Mouse (Mus musculus): ENCODE measurements around the gene Six3. TPM values are rescaled to one million over a fixed set of nuclear protein-coding genes. Genes with fewer than 3 reads are reported as not detected.
A peak's percentile ranks its signal among the peaks of the same experiment; 100 is the strongest.

The Six3 gene
- polyA plus RNA-seq, 1 experiment from 2014 or later: 21.7 TPM

- H3K4me1 ChIP-seq: peaks cover 3% of the 10 kb centered on the region
- H3K4me3 ChIP-seq: no peak overlapping the region
- H3K9ac ChIP-seq (replicated peaks): no peak overlapping the region
- peak; percentile 66; the same call in 1 of the 2 replicates for ATAC-seq (replicated peaks)
- H3K27me3 ChIP-seq: peaks cover 42% of the 10 kb centered on the region
- no peak overlapping the region for H3K4me2 ChIP-seq (replicated peaks)
- no peaks in the 10 kb centered on the region for H3K36me3 ChIP-seq
- no peak overlapping the region for H3K27ac ChIP-seq (replicated peaks)
- WGBS: 0% methylated on average over 13 of the region's 13 CpGs
- no peaks in the 10 kb centered on the region for H3K9me3 ChIP-seq
Measured at GRCm38 (mm10) chr17:85633619-85634018, 20.2 kb downstream of the Six3 start.

GRCm38 (mm10) chr17:85637876-85638275 is 24.5 kb downstream of the Six3 start:
- no peaks in the 10 kb centered on the region for H3K4me1 ChIP-seq
- H3K36me3 ChIP-seq: no peaks in the 10 kb centered on the region
- WGBS: 63% methylated on average over 6 of the region's 6 CpGs
- H3K9ac ChIP-seq (replicated peaks): no peak overlapping the region
- ATAC-seq (replicated peaks): no peak
- H3K9me3 ChIP-seq: no peaks in the 10 kb centered on the region
- no peak overlapping the region for H3K27ac ChIP-seq (replicated peaks)
- no peak overlapping the region for H3K4me3 ChIP-seq
- no peak overlapping the region for H3K4me2 ChIP-seq (replicated peaks)
- H3K27me3 ChIP-seq: peaks cover 12% of the 10 kb centered on the region; the same call in 1 of the 2 replicates

- no peaks in the 10 kb centered on the region for H3K9me3 ChIP-seq
- H3K4me3 ChIP-seq: peak overlapping the region; percentile 40
- peaks cover 43% of the 10 kb centered on the region for H3K27me3 ChIP-seq
- H3K4me1 ChIP-seq: peaks cover 17% of the 10 kb centered on the region
- H3K36me3 ChIP-seq: no peaks in the 10 kb centered on the region
- H3K4me2 ChIP-seq (replicated peaks): peak overlapping the region; percentile 75
- WGBS: 4% methylated on average over 10 of the region's 12 CpGs
- peak overlapping the region; percentile 44 for H3K9ac ChIP-seq (replicated peaks)
- peak; percentile 44 for ATAC-seq (replicated peaks)
- H3K27ac ChIP-seq (replicated peaks): peak overlapping the region; percentile 3; the same call in 1 of the 2 replicates
Measured at GRCm38 (mm10) chr17:85645312-85645711, 31.9 kb downstream of the Six3 start.

DNA sequence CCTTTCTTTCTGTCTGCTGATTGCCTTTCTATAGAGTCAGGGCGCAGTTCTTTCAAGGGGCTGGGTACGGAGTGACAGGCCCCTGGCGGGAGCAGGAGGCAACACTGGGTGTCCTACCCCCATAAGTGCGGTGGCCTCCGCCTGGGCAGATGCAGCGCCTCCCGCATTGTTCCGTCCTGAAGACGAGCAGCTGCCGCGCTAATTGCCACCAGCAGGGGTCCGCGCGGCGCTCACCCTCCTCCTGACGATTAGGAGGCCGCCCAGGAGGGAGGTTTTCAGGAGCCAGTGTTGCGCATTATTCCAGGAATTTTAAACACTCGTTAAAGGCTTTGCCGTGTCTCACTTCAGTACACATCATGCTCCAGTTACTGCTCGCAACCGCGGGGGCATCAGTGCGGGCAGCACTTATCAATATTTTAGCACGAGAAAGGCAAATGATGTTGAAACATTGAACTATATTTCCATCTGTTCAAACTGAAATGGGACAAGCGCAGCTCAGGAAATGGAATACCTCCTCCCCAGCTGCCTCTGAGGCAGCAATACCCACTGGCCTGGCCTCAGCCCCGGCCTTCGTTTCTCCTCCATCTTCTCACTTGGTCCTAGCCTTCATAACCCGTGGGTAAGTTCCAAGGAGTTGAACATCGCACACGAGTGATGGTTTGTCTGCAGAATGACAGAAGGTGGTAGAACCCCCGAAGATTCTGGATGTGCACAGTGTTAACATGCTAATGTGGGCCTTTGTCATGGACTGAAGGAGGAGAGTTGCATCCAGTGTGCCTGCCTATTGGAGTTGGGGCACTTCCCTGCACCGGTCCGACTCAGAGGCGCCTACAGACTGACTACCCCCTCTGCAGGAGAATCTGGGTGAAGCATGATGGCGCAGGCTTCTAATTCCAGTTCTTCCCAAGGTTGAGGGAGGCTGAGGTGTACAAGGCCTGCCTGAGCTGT is 32.6 kb downstream of the Six3 start:
- Histone ChIP-seq H3K27ac (replicated peaks) (0 out of 2 replicates have a peak overlapping the region, but pooled peaks have one; percentile 3), H3K4me3 (peak overlapping the region; percentile 40), H3K4me2 (replicated peaks) (peak overlapping the region; percentile 75), H3K36me3 (no peaks in the 10 kb centered on the region), H3K27me3 (peaks cover 43% of the 10 kb centered on the region), H3K9me3 (no peaks in the 10 kb centered on the region), H3K9ac (replicated peaks) (peak overlapping the region; percentile 44), H3K4me1 (peaks cover 17% of the 10 kb centered on the region)
- WGBS: 2% methylated on average over 36 of the region's 36 CpGs
- peak; percentile 85 for ATAC-seq (replicated peaks)

DNA sequence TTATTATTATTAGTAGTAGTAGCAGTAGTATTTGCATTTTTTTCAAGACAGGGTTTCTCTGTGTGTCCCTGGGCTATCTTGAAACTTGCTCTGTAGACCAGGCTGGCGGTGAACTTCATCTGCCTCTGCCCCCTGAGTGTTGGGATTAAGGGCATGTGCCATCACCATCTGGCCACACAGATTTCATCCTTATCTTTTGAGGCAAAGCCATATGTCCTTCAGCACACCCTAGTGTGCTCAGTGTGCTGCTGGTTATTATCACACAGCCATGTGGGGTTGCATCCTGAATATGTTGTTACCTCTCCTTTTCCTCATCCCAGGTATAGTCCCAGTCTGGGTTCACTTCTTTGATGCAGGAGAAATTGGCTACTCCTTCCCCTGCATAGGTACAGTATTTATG is 46.6 kb downstream of the Six3 start:
- H3K4me2 ChIP-seq (replicated peaks): no peak overlapping the region
- no peak overlapping the region for H3K27ac ChIP-seq (replicated peaks)
- no peaks in the 10 kb centered on the region for H3K9me3 ChIP-seq
- peaks cover 14% of the 10 kb centered on the region; the same call in 1 of the 2 replicates for H3K27me3 ChIP-seq
- 94% methylated on average over 1 of the region's 1 CpGs for WGBS
- peaks cover 9% of the 10 kb centered on the region for H3K4me1 ChIP-seq
- no peaks in the 10 kb centered on the region for H3K36me3 ChIP-seq
- no peak overlapping the region for H3K4me3 ChIP-seq
- no peak overlapping the region for H3K9ac ChIP-seq (replicated peaks)
- ATAC-seq (replicated peaks): no peak

DNA sequence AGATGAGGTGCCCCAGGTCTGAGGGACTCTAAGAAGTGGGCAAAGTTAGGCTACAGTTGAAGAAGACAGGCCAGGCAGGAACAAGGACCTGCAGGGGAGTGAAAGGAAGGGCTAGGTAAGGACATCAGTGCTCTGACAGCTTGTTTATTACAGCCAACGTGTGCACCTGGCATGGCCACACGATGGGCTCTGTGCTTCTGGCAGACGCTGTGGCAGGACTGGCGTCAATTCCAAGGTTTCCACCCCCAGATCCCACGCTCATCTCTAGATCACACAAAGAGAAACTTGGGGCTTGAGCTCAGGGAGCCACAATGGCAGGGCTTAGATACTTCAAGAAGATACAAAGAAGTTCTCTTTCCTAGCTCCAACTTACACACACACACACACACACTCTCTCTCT is 48.1 kb downstream of the Six3 start:
- no peak for ATAC-seq (replicated peaks)
- Histone ChIP-seq H3K36me3 (no peaks in the 10 kb centered on the region), H3K9me3 (no peaks in the 10 kb centered on the region), H3K27me3 (peaks cover 17% of the 10 kb centered on the region; the same call in 1 of the 2 replicates), H3K4me2 (replicated peaks) (no peak overlapping the region), H3K9ac (replicated peaks) (no peak overlapping the region), H3K27ac (replicated peaks) (no peak overlapping the region), H3K4me1 (peaks cover 13% of the 10 kb centered on the region), H3K4me3 (no peak overlapping the region)
- 61% methylated on average over 5 of the region's 5 CpGs for WGBS

GRCm38 (mm10) chr17:85664202-85664601 is 50.8 kb downstream of the Six3 start:
- 21% methylated on average over 2 of the region's 2 CpGs for WGBS

DNA sequence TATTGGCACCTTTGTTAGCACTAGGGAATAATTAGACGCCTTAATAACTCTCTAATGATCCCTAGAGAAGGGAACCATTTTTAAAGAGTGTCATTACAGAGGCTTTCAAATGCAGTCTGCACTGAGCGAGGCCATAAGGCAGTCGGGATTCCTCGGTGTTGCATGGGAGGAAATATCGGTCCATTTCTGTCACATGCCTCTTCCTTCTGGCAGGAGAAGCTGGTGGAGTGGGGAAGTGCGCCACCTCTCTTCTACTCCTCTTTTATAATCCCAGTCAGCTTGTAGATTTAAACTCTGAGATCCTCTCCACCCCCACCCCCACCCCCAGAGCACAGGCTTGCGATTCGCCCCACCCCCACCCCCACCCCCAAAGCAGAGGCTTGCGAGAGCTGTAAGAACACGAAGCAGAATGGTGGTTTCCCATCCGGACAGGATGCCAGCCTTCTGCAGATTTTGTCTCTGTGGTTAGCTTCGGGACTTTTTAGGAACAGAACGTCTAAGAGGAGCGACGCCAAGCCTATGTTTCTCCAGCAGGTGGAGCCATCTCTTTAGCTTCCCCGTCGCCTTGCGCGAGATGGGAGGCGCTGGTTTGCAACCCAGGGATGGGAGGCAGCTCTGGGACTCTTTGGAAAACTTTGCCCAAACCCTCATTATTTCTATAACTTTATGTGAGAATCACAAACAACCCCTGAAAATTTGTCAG is 51.4 kb downstream of the Six3 start:
- H3K9me3 ChIP-seq: no peaks in the 10 kb centered on the region
- ATAC-seq (replicated peaks): peak; percentile 85
- no peak overlapping the region for H3K9ac ChIP-seq (replicated peaks)
- under 1% methylated on average over 20 of the region's 20 CpGs for WGBS
- no peaks in the 10 kb centered on the region for H3K36me3 ChIP-seq
- no peak overlapping the region for H3K27ac ChIP-seq (replicated peaks)
- peak overlapping the region; percentile 28 for H3K4me3 ChIP-seq
- H3K27me3 ChIP-seq: peaks cover 18% of the 10 kb centered on the region; the same call in 1 of the 2 replicates
- peaks cover 13% of the 10 kb centered on the region for H3K4me1 ChIP-seq
- H3K4me2 ChIP-seq (replicated peaks): peak overlapping the region; percentile 47

More at GRCm38 (mm10) chr17:85664202-85664601, 50.8 kb downstream of the Six3 start:
- Histone ChIP-seq H3K27ac (replicated peaks) (no peak overlapping the region), H3K4me3 (peak overlapping the region; percentile 28; the same call in 1 of the 2 replicates), H3K9ac (replicated peaks) (no peak overlapping the region), H3K4me1 (peaks cover 13% of the 10 kb centered on the region), H3K9me3 (no peaks in the 10 kb centered on the region), H3K36me3 (no peaks in the 10 kb centered on the region), H3K4me2 (replicated peaks) (peak overlapping the region; percentile 47), H3K27me3 (peaks cover 18% of the 10 kb centered on the region; the same call in 1 of the 2 replicates)
- ATAC-seq (replicated peaks): peak; percentile 32; the same call in 1 of the 2 replicates

Other genes with a start within 250 kb of the Six3 start
- gene Six2, start 74.7 kb downstream of the Six3 start, polyA plus RNA-seq (2015; fragmentation: Nextera tagmentation; extraction: Ambion mirVana): 0.08 and 0.49 TPM in 2 replicates

All from forebrain, embryonic 15.5 days (tissue).